Mouse (Mus musculus) stomach, postnatal 0 days (tissue): ENCODE measurements around the gene Prkag2. TPM values are rescaled to one million over a fixed set of nuclear protein-coding genes. Genes with fewer than 3 reads are reported as not detected.

ENCODE experiments used
- ATAC-seq: fragments of 200-750 bp; cut with Nextera tagmentation; 2 replicates; pipeline ENCODE4 v1.8.0; 2017; ENCODE audit not compliant: low FRiP score, low TSS enrichment
- DNase-seq: peaks from one replicate; pipeline ENCODE4 v3.0.0-alpha.2; 2016; ENCODE audit warnings: low spot score
- H3K27ac ChIP-seq: fragments of 300-500 bp; sonication (generic); replicated peaks from 2 replicates; pipeline ENCODE4 v1.5.1; 2014; ENCODE audit warnings: mild to moderate bottlenecking, control low read depth
- H3K27me3 ChIP-seq: fragments of 300-500 bp; sonication (generic); 2 replicates; pipeline ENCODE4 v1.6.1; 2014; ENCODE audit warnings: low read length; ENCODE audit not compliant: control insufficient read depth, insufficient read depth
- H3K36me3 ChIP-seq: fragments of 300-500 bp; sonication (generic); 2 replicates; pipeline ENCODE4 v1.6.1; 2014; ENCODE audit warnings: low read length, mixed read lengths; ENCODE audit not compliant: control insufficient read depth, insufficient read depth
- H3K4me1 ChIP-seq: fragments of 300-500 bp; sonication (generic); replicated peaks from 2 replicates; pipeline ENCODE4 v1.6.1; 2014; ENCODE audit warnings: antibody characterized with exemption; ENCODE audit not compliant: control insufficient read depth, insufficient read depth
- H3K4me2 ChIP-seq: fragments of 300-500 bp; sonication (generic); replicated peaks from 2 replicates; pipeline ENCODE4 v1.6.1; 2014; ENCODE audit warnings: low read depth, mild to moderate bottlenecking, control low read depth, moderate library complexity
- H3K4me3 ChIP-seq: fragments of 300-500 bp; sonication (generic); 2 replicates; pipeline ENCODE4 v1.5.1; 2014; ENCODE audit warnings: low read depth, low read length, control low read depth
- H3K9ac ChIP-seq: fragments of 300-500 bp; sonication (generic); 2 replicates; pipeline ENCODE4 v1.6.1; 2014; ENCODE audit warnings: mild to moderate bottlenecking, low read length, control low read depth, mixed read lengths
- H3K9me3 ChIP-seq: fragments of 300-500 bp; sonication (generic); 2 replicates; pipeline ENCODE4 v1.6.1; 2016; ENCODE audit warnings: low read length; ENCODE audit not compliant: control insufficient read depth
- CTCF ChIP-seq: IDR thresholded peaks from 2 replicates; pipeline ENCODE4 v1.5.1; 2016; ENCODE audit warnings: antibody characterized with exemption, low read depth, mild to moderate bottlenecking, moderate library complexity
- EP300 ChIP-seq: optimal IDR thresholded peaks from 2 replicates; pipeline ENCODE3; 2016; ENCODE audit warnings: antibody characterized with exemption
- WGBS: fragments of 180-500 bp; shearing (Covaris S2); extraction: QIAGEN DNeasy Blood & Tissue Kit; methylation state at CpG from one replicate; pipeline ENCODE4 v1.1.7; 2014; 5-methylcytosine and 5-hydroxymethylcytosine counted together
- polyA plus RNA-seq: library from polyadenylated mRNA; unstranded; fragments of >200 nt; fragmentation: Nextera tagmentation; extraction: Ambion mirVana; gene quantifications from 2 replicates; pipeline ENCODE4 v1.2.1, GENCODE M21; 2015

Gene Prkag2
- polyA plus RNA-seq, 1 experiment from 2014 or later: 33.9 TPM

DNA sequence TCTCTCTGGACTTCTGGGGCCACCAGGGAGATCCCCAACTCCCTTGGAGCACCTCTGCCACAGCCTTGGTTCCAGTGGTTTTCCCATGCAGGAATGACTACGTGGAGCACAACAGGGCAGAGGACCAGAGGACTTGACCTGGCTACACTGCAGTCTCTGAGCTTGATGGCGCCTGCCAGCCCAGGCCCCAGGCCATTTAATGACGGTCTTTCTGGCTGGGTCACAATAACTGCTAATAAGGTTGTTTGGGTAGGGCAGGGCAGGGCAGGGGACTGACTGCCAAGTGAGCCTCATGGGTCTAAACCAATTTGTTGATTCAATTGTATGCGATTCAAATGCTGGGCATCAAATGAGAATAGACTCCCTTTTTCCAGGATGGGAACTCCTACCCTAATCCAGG, 72.8 kb downstream of the Prkag2 start:
- Histone ChIP-seq H3K4me2 (no peak overlapping the region), H3K4me3 (no peak overlapping the region), H3K9me3 (no peaks in the 10 kb centered on the region), H3K4me1 (peaks cover 8% of the 10 kb centered on the region), H3K9ac (no peak overlapping the region), H3K27ac (no peak overlapping the region), H3K27me3 (no peaks in the 10 kb centered on the region), H3K36me3 (no peaks in the 10 kb centered on the region)
- TF ChIP-seq EP300 (no peak), CTCF (no peak)
- ATAC-seq (no peak), DNase-seq (no peak)
- 59% methylated on average over 4 of the region's 4 CpGs for WGBS

DNA sequence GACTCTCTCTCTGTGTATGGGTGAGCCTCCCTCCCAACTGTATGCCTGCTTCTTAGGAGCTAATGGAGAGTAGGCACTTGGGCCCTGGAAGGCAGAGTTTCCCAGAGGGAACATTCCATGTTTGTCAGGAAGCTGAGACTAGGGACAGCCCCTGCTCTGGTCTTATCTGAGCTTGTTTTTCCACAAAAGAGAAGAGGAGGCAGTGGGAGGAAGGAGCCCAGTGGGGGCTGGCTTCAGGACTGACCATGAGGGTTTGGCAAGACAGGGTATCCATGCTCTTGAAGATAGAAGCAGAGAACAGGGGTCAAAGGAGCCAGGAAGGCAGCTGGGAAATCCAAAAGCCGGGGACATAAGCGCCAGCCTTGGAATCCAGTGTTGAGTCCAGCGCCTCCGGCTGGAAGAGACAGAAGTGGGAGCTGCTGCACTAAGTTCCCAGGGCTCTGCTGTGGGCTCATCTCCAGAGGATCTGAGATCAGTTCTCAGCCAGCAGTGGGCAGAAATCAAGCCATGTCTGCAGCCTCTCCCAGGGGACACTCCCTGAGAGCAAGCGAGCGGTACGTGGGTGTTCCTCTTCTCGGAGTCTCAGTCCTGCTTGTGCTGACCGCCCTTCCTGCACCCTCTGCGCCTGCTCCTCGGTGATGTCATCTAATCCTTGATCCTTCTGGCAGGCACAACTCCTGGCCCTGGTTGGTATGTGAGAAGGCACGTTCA, 75.0 kb downstream of the Prkag2 start:
- Histone ChIP-seq H3K4me3 (no peak overlapping the region), H3K27me3 (no peaks in the 10 kb centered on the region), H3K27ac (peak overlapping the region; percentile 25), H3K36me3 (no peaks in the 10 kb centered on the region), H3K9ac (peak overlapping the region; percentile 23; the same call in 1 of the 2 replicates), H3K4me1 (peaks cover 8% of the 10 kb centered on the region), H3K9me3 (no peaks in the 10 kb centered on the region), H3K4me2 (no peak overlapping the region)
- ATAC-seq: peak; percentile 73
- WGBS: 32% methylated on average over 12 of the region's 12 CpGs
- peak; percentile 35 for TF ChIP-seq CTCF
- no peak for TF ChIP-seq EP300
- peak; percentile 66 for DNase-seq

- TF ChIP-seq EP300: no peak
- TF ChIP-seq CTCF: peak; percentile 77
- WGBS: 47% methylated on average over 4 of the region's 4 CpGs
- Histone ChIP-seq H3K9ac (no peak overlapping the region), H3K4me3 (no peak overlapping the region), H3K9me3 (no peaks in the 10 kb centered on the region), H3K36me3 (no peaks in the 10 kb centered on the region), H3K27me3 (no peaks in the 10 kb centered on the region), H3K4me2 (no peak overlapping the region), H3K27ac (no peak overlapping the region), H3K4me1 (peaks cover 8% of the 10 kb centered on the region)
- DNase-seq (peak; percentile 66), ATAC-seq (no peak)
Observed at GRCm38 (mm10) chr5:25022904-25023303, 77.5 kb downstream of the Prkag2 start.

DNA sequence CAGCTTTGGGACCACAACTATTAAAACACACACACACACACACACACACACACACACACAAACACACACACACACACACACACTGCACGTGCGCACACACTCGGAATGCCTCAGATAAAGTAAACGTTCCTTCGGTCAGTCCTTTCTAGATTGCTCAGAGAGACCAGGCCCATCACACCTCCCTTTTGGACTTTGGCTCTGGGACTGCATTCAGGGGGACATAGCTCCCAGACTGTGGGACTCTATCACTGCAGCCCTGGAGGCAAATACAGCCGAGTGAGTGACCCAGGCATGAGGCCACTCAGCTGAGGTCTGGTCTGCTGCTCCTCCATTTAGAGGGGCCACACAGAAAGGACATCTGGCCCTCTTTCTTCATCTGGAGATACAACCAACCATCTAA, 81.2 kb downstream of the Prkag2 start:
- H3K4me3 ChIP-seq: no peak overlapping the region
- H3K4me2 ChIP-seq: no peak overlapping the region
- no peak overlapping the region for H3K27ac ChIP-seq
- H3K4me1 ChIP-seq: no peaks in the 10 kb centered on the region
- no peak overlapping the region for H3K9ac ChIP-seq
- TF ChIP-seq EP300 (no peak), CTCF (no peak)
- no peak for ATAC-seq
- WGBS: 41% methylated on average over 6 of the region's 6 CpGs
- no peaks in the 10 kb centered on the region for H3K9me3 ChIP-seq
- DNase-seq: no peak
- H3K27me3 ChIP-seq: no peaks in the 10 kb centered on the region
- no peaks in the 10 kb centered on the region for H3K36me3 ChIP-seq

- TF ChIP-seq EP300 (no peak), CTCF (no peak)
- 74% methylated on average over 4 of the region's 4 CpGs for WGBS
- Histone ChIP-seq H3K9ac (no peak overlapping the region), H3K27ac (no peak overlapping the region), H3K4me3 (no peak overlapping the region), H3K4me2 (no peak overlapping the region), H3K9me3 (no peaks in the 10 kb centered on the region), H3K4me1 (peaks cover 2% of the 10 kb centered on the region; the same call in 1 of the 2 replicates), H3K27me3 (no peaks in the 10 kb centered on the region), H3K36me3 (no peaks in the 10 kb centered on the region)
- ATAC-seq (no peak), DNase-seq (peak; percentile 43)
Observed at GRCm38 (mm10) chr5:25012134-25012533, 88.3 kb downstream of the Prkag2 start.

DNA sequence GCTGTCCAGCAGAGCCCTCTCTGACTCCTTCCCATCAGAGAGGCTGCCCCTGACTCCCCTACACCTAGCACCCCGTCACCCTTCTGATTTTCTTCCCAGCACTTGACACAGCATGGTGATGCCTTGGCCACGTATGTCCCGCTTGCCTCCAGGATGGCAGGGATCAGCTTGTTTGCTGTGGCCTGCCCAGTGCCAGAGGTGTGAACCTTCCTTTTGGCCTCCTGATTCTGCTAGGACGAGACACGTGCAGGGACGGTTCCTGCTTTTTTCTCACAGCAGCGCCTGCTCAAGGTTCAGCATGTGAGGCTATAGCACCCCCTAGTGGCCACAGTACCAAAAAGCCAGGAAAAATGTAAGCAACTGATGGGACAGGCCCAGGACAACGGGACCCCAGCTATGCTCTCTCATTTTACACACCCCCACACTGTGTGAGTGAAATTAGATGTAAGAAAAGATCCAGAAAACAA, 89.4 kb downstream of the Prkag2 start:
- H3K9ac ChIP-seq: no peak overlapping the region
- H3K27ac ChIP-seq: peak overlapping the region; percentile 40
- peak; percentile 84 for DNase-seq
- WGBS: 9% methylated on average over 8 of the region's 8 CpGs
- ATAC-seq: peak; percentile 45
- H3K27me3 ChIP-seq: no peaks in the 10 kb centered on the region
- peak; percentile 98 for TF ChIP-seq CTCF
- TF ChIP-seq EP300: no peak
- H3K4me2 ChIP-seq: peak overlapping the region; percentile 36
- no peaks in the 10 kb centered on the region for H3K36me3 ChIP-seq
- no peak overlapping the region for H3K4me3 ChIP-seq
- H3K4me1 ChIP-seq: peaks cover 2% of the 10 kb centered on the region; the same call in 1 of the 2 replicates
- no peaks in the 10 kb centered on the region for H3K9me3 ChIP-seq
